Mouse (Mus musculus) hindbrain, embryonic 13.5 days (tissue): ENCODE data around the gene Bod1. TPM values are rescaled to one million over a fixed set of nuclear protein-coding genes. Genes with fewer than 3 reads are reported as not detected.

Experiments used
- ATAC-seq: fragments of 200-750 bp; cut with Nextera tagmentation; 2 replicates; pipeline ENCODE4 v1.8.0; 2017; ENCODE audit warnings: moderate TSS enrichment; ENCODE audit not compliant: low FRiP score
- H3K27ac ChIP-seq: fragments of 300-500 bp; sonication (generic); 2 replicates; pipeline ENCODE4 v1.5.1; 2015; ENCODE audit warnings: inconsistent platforms, mild to moderate bottlenecking, moderate library complexity
- H3K27me3 ChIP-seq: fragments of 300-500 bp; sonication (generic); 2 replicates; pipeline ENCODE4 v1.6.1; 2015; ENCODE audit warnings: mild to moderate bottlenecking, inconsistent platforms
- H3K36me3 ChIP-seq: fragments of 300-500 bp; sonication (generic); 2 replicates; pipeline ENCODE4 v1.6.1; 2015; ENCODE audit warnings: mild to moderate bottlenecking, inconsistent platforms
- H3K4me1 ChIP-seq: fragments of 300-500 bp; sonication (generic); replicated peaks from 2 replicates; pipeline ENCODE4 v1.6.1; 2015; ENCODE audit warnings: inconsistent platforms
- H3K4me2 ChIP-seq: fragments of 300-500 bp; sonication (generic); 2 replicates; pipeline ENCODE4 v1.6.1; 2015; ENCODE audit warnings: inconsistent platforms, mild to moderate bottlenecking, moderate library complexity
- H3K4me3 ChIP-seq: fragments of 300-500 bp; sonication (generic); 2 replicates; pipeline ENCODE4 v1.5.1; 2015; ENCODE audit warnings: mild to moderate bottlenecking, inconsistent platforms
- H3K9ac ChIP-seq: fragments of 300-500 bp; sonication (generic); 2 replicates; pipeline ENCODE4 v1.6.1; 2015; ENCODE audit warnings: mild to moderate bottlenecking, inconsistent platforms
- H3K9me3 ChIP-seq: fragments of 300-500 bp; sonication (generic); 2 replicates; pipeline ENCODE4 v1.6.1; 2016; ENCODE audit warnings: inconsistent platforms
- WGBS: fragments of 180-500 bp; shearing (Covaris S2); methylation state at CpG from one replicate; pipeline ENCODE4 v1.1.7; 2015; 5-methylcytosine and 5-hydroxymethylcytosine counted together
- polyA plus RNA-seq: library from polyadenylated mRNA; unstranded; fragments of >200 nt; fragmentation: Nextera tagmentation; extraction: Ambion mirVana; gene quantifications from 2 replicates; pipeline ENCODE4 v1.2.1, GENCODE M21; 2015

The Bod1 gene
- polyA plus RNA-seq, 1 experiment from 2014 or later = 152 TPM

DNA sequence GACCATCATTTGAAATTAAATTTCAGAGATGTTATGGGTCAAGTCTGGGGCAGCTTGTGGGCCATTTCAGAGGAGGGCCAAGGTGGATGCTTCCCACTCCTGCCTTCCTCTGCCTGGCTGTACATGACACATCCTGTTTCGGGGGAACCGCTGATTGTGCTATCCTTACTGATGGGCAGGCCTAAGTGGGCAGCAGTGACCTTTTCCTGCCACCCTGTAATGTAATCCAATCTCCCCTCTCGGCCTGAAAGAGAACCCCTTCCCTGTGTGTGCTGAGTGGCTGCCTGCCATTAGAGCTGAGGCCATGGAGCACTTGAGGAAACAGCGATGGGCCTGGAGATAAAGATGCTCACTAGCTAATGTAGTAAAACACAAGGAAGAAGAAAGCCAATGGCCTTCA lies 17.3 kb upstream of the Bod1 start:
- Histone ChIP-seq H3K27ac (no peak overlapping the region; the same call in 1 of the 2 replicates), H3K27me3 (no peaks in the 10 kb centered on the region), H3K9me3 (no peaks in the 10 kb centered on the region), H3K4me3 (no peak overlapping the region), H3K4me2 (no peak overlapping the region), H3K4me1 (peaks cover 9% of the 10 kb centered on the region), H3K36me3 (no peaks in the 10 kb centered on the region), H3K9ac (peak overlapping the region; percentile 13; the same call in 1 of the 2 replicates)
- ATAC-seq = no peak
- WGBS = 78% methylated on average over 4 of the region's 4 CpGs

DNA sequence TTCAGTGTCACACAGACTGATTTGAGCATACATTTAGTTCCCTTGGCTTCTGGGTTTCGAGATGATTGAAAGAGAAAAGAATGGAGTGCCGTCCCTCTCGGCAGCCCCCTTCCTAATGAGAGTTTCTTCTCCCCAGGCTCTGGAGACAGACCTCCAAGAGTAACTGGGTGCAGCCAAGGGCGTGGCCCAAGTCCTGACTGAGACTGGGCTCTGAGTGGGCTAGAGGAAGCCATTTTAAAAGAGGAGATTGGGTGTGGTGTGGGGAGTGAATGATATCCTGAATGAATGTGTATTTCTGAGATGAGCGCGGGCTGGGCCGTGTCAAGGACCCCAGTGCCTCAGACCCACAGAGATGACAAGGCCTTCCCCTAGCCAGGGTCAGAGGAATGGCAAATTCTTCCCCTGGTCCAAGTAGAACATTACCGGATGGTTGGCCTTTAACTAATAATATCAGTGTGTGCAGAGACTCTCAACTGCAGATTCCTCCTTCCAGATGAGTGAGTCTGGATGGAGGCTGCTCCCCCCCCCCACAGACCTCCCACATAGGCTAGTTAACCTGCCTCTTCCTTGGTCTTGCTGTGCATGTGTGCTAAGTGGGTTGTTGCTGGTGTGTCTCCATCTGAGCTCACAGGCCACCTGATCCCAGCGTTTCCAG lies 13.4 kb upstream of the Bod1 start:
- ATAC-seq = no peak
- Histone ChIP-seq H3K9ac (no peak overlapping the region), H3K27ac (no peak overlapping the region), H3K4me3 (no peak overlapping the region), H3K4me2 (no peak overlapping the region), H3K36me3 (no peaks in the 10 kb centered on the region), H3K9me3 (no peaks in the 10 kb centered on the region), H3K4me1 (peaks cover 9% of the 10 kb centered on the region), H3K27me3 (no peaks in the 10 kb centered on the region)
- WGBS = 74% methylated on average over 9 of the region's 9 CpGs

DNA sequence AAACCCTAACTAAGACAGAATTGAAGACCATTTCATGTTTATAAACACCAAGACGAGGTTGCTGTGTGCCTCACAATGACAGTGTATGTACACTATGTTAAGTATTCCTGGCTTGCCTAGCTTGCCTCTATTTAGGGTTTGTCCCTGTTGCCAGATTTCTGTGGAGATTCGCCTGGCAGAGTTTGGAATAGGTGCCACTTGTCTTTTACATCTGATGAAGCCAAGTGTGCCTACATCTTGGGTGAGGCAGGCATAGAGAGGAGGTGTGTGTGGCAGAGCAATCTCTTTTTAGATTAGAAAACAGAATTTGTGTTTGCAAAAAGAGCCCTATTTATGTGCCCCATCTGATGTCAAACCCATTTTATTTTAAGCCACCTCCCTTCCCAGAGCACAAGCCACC lies 12.4 kb upstream of the Bod1 start:
- H3K27ac ChIP-seq = no peak overlapping the region
- H3K27me3 ChIP-seq = no peaks in the 10 kb centered on the region
- no peak overlapping the region for H3K9ac ChIP-seq
- H3K4me1 ChIP-seq = peaks cover 4% of the 10 kb centered on the region
- no peaks in the 10 kb centered on the region for H3K36me3 ChIP-seq
- H3K4me3 ChIP-seq = no peak overlapping the region
- H3K4me2 ChIP-seq = no peak overlapping the region
- no peak for ATAC-seq
- H3K9me3 ChIP-seq = no peaks in the 10 kb centered on the region
- WGBS = 90% methylated on average over 2 of the region's 2 CpGs

DNA sequence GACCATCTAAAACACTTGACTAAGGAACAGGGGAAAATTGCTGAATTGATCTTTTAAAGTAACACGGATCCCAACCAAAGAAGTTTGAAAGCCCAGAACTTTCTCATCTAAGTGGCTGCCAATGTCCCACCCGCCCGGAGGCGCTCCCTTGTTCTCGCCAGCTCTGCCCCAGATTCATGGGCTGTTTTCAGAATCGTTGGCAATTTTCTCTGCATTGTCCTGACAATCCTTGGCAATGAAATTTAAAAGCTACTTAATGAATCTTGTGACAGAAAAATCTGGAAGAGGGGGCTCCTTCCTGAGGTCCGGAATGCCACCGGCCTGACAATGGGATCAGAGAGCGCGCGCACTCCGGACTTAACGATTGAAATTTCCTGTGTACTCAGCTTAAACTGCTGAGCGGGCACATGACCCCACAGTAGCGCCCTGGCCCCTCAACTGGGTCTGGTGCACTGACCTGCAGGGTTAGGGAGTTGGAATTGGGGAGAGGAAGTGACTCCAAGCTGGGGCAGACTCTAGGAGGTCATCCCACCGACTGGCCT lies 8.2 kb upstream of the Bod1 start:
- Histone ChIP-seq H3K4me2 (no peak overlapping the region), H3K9me3 (no peaks in the 10 kb centered on the region), H3K4me3 (no peak overlapping the region), H3K27ac (no peak overlapping the region), H3K9ac (no peak overlapping the region), H3K4me1 (0 out of 2 replicates have a peak, but pooled peaks cover 5% of the 10 kb centered on the region), H3K27me3 (no peaks in the 10 kb centered on the region), H3K36me3 (no peaks in the 10 kb centered on the region)
- ATAC-seq = no peak
- 88% methylated on average over 16 of the region's 16 CpGs for WGBS

DNA sequence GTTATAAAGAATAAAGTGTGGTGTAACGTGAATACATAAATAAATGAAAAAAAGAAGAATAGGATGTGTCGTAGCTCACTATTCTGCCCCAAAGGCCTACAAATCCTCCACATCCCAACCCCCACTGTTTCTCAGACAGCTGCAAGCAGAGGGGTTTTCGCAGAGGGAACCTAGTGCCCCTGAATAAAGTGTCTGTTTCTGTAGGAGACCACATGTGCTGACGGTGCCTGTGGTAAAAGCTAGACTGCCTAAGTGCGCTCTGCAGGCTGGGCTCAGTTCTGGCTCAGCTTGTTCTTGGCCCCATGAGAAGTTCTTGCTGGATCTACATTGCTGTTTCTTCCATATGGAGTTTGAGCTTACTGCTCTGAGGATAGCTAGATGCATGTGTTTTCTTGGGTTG lies 5.6 kb upstream of the Bod1 start:
- H3K9ac ChIP-seq = no peak overlapping the region
- H3K36me3 ChIP-seq = no peaks in the 10 kb centered on the region
- H3K27me3 ChIP-seq = no peaks in the 10 kb centered on the region
- 89% methylated on average over 5 of the region's 5 CpGs for WGBS
- peaks cover 10% of the 10 kb centered on the region for H3K4me1 ChIP-seq
- H3K9me3 ChIP-seq = no peaks in the 10 kb centered on the region
- H3K4me2 ChIP-seq = no peak overlapping the region
- H3K4me3 ChIP-seq = no peak overlapping the region
- no peak overlapping the region for H3K27ac ChIP-seq
- ATAC-seq = no peak

DNA sequence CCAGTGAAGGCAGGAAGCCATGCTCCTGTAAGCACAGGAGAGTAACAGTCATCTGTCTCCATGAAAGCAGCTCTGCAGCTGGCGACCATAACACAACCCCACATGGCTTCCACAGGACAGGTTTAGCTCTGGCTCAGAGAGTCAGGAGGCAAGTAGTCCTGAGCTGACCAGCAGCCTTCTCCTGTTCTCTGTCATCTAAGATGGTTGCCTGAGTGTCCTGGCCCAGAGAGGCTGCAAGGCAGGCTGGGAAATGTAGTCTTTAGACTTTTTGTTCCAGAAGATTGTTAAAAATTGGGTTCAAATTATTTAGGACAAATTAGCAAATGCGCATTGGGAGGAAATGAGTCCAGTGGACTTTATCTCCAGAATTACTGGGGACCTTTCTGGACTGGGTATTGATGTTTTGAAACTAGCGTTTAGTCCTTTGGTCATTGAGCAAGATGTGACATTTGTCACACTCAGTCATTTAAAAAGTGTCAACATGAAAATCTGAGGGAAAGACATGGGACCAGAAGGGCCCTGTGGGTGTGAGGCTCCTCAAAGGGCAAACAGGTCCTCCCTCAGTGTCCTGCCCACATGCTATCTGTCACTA lies 5.1 kb upstream of the Bod1 start:
- 89% methylated on average over 3 of the region's 3 CpGs for WGBS
- Histone ChIP-seq H3K27ac (no peak overlapping the region), H3K9ac (0 out of 2 replicates have a peak overlapping the region, but pooled peaks have one; percentile 20), H3K4me3 (no peak overlapping the region), H3K4me1 (peaks cover 12% of the 10 kb centered on the region), H3K4me2 (no peak overlapping the region), H3K36me3 (no peaks in the 10 kb centered on the region), H3K27me3 (no peaks in the 10 kb centered on the region), H3K9me3 (no peaks in the 10 kb centered on the region)
- no peak for ATAC-seq

DNA sequence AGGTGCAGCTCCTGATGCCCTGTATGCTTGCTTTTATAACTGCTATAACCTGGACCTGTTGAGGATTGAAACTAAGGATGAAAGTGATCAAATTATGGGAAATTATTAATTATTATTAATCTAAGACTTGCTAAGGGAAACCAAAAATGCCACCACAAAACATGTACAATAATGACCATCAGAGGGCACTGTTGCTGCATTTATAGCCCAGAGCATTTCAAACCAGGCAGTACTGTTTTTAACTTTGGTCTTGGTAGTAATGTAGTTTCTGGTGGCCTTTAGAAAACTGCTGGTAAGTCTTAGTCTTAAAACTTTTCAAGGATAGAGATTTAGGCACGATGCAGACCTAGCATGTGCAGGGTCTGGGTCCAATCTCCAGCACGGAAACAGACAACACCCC lies 3.7 kb upstream of the Bod1 start:
- WGBS = 50% methylated on average over 2 of the region's 2 CpGs
- no peak for ATAC-seq
- H3K4me2 ChIP-seq = no peak overlapping the region

DNA sequence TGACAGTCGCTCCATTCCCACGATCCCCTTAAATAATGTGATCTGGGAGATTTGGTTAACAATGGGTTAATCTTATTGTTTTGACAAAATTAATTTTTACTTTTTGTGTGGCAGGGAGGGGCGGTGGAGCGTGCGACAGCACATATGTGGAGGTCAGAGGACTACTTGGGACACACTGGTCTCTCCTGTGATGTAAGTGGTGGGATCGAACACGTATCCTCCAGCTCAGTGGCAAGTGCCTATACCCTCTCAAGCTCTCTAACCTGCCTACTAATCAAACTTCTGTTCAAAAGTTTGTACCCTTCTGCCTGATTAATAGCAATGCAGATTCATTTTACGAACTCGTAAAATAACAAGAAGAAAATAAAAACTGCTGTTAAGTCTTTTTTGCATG lies 482 bp upstream of the Bod1 start:
- Histone ChIP-seq H3K4me3 (peak overlapping the region; percentile 89), H3K36me3 (peaks cover 28% of the 10 kb centered on the region), H3K9me3 (no peaks in the 10 kb centered on the region), H3K27me3 (no peaks in the 10 kb centered on the region), H3K4me1 (peaks cover 24% of the 10 kb centered on the region), H3K27ac (no peak overlapping the region), H3K4me2 (peak overlapping the region; percentile 59), H3K9ac (peak overlapping the region; percentile 71)
- 14% methylated on average over 9 of the region's 9 CpGs for WGBS
- ATAC-seq = peak; percentile 70

More for the DNA sequence above, 3.7 kb upstream of the Bod1 start:
- Histone ChIP-seq H3K4me1 (peaks cover 15% of the 10 kb centered on the region), H3K9me3 (no peaks in the 10 kb centered on the region), H3K36me3 (no peaks in the 10 kb centered on the region), H3K27ac (no peak overlapping the region), H3K4me3 (no peak overlapping the region), H3K27me3 (no peaks in the 10 kb centered on the region), H3K9ac (no peak overlapping the region)

DNA sequence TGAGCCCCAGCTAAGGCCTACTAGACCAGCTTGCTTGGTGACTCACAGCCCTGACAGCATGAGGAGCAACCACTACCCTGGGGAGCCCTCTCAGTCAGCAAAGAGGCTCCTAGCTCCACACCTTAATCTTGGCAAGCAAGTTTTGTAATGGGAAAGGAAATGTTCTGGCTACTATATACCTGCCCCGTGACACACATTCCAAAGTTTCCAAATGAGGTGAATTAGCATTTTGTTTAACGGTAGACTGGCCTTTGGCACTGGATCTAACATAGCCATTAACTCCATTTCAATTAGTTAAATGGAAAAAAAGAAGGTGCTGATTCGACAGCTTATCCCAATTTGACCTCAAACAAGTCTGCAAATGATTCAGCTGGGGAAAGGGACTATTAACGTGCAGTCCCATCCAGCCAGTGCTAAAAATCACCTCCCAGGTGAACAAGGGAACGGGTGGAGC lies 1.2 kb downstream of the Bod1 start:
- no peaks in the 10 kb centered on the region for H3K9me3 ChIP-seq
- peak overlapping the region; percentile 59; the same call in 1 of the 2 replicates for H3K9ac ChIP-seq
- no peak overlapping the region for H3K27ac ChIP-seq
- H3K4me2 ChIP-seq = peak overlapping the region; percentile 64
- 79% methylated on average over 5 of the region's 5 CpGs for WGBS
- no peak for ATAC-seq
- peaks cover 19% of the 10 kb centered on the region for H3K4me1 ChIP-seq
- peak overlapping the region; percentile 89 for H3K4me3 ChIP-seq
- H3K36me3 ChIP-seq = peaks cover 45% of the 10 kb centered on the region
- no peaks in the 10 kb centered on the region for H3K27me3 ChIP-seq

DNA sequence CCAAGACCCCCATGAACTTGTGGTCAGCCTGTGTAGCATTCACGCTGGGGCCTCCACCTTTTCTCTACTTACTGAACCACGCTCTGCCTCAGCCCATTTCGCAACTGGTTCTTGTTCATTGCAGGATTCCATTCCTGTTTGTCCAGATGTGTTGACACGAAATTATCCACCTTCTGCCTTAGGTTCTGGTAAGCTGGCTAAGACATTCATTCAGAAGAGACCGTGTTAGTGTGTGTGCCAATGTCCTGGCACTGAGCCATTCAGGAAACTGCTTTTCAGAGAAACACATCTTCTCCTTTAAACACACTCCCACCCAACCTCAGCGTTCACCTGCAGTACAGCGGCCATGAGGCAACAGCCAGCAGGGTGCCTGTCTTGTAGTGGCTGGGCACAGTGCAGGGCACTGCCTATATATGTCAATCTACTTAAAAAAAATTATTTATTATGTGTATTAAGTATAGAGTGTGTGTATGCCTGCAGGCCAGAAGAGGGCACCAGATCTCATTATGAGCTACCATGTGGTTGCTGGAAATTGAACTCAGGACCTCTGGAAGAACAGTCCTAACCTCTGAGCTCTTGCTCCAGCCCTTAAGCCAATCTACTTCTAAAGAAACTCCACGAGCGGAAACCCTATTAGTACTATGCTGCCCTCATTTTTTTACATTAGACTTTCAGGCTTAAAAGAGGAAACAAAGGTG lies 2.4 kb downstream of the Bod1 start:
- Histone ChIP-seq H3K27me3 (no peaks in the 10 kb centered on the region), H3K9ac (no peak overlapping the region), H3K4me3 (0 out of 2 replicates have a peak overlapping the region, but pooled peaks have one; percentile 2), H3K9me3 (no peaks in the 10 kb centered on the region), H3K27ac (no peak overlapping the region), H3K4me1 (peaks cover 19% of the 10 kb centered on the region), H3K4me2 (no peak overlapping the region), H3K36me3 (peaks cover 57% of the 10 kb centered on the region)
- ATAC-seq = no peak
- 96% methylated on average over 9 of the region's 9 CpGs for WGBS

DNA sequence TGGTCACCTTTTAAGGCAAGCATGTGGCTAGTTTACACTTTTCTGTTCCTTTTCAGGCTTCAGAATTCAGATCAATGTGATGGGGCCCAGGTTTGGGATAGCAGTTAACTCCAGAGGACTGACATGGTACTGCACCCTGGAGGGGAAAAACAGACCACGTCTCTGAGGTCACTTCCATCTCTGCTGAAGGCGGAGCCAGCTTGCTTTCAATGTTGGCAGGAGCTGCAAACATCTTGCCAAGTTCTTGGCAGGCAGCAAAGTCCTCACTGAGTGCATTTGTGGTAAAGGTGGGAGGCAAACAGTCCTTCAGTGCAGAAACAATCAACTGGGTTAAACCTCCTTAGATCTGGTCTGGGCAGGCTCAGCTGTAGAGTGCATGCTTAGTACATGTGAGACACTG lies 7.5 kb downstream of the Bod1 start:
- H3K9me3 ChIP-seq = no peaks in the 10 kb centered on the region
- H3K27me3 ChIP-seq = no peaks in the 10 kb centered on the region
- 88% methylated on average over 2 of the region's 2 CpGs for WGBS
- H3K4me1 ChIP-seq = no peaks in the 10 kb centered on the region
- no peak overlapping the region for H3K4me3 ChIP-seq
- H3K36me3 ChIP-seq = peaks cover 91% of the 10 kb centered on the region
- H3K4me2 ChIP-seq = no peak overlapping the region
- H3K27ac ChIP-seq = no peak overlapping the region
- no peak overlapping the region for H3K9ac ChIP-seq
- no peak for ATAC-seq

DNA sequence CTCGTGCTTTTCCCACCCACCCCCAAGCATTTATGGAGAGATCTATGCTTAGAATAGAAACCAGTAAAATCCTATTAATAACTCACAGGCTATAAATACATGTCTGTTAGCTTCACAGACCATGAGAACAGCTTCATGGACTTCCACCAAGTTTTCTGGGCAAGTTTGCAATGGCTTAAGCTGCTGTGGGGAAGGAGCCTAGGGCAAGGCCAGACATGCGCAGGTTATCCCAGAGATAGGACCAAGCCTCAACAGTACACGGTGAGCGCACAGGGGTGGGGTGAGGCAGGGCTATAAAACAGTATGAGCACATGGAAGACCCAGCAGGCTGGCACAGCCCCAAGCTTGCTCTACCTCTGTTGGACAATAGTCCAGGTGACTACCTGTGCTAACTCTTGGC lies 8.2 kb downstream of the Bod1 start:
- H3K4me3 ChIP-seq = no peak overlapping the region
- H3K36me3 ChIP-seq = peaks cover 86% of the 10 kb centered on the region
- no peak overlapping the region for H3K4me2 ChIP-seq
- no peaks in the 10 kb centered on the region for H3K9me3 ChIP-seq
- no peak overlapping the region for H3K27ac ChIP-seq
- H3K9ac ChIP-seq = no peak overlapping the region
- no peaks in the 10 kb centered on the region for H3K27me3 ChIP-seq
- ATAC-seq = no peak
- H3K4me1 ChIP-seq = no peaks in the 10 kb centered on the region
- 97% methylated on average over 4 of the region's 4 CpGs for WGBS
